Mouse (Mus musculus): ENCODE results near the gene Macc1.

The Macc1 gene

GRCm38 (mm10) chr12:119387925-119388324 lies 73.9 kb downstream of the Macc1 start:
- no peak for DNase-seq (ENCODE audit: low read depth, low spot score)

- DNase-seq (ENCODE audit: low read depth, low spot score): no peak
Observed at GRCm38 (mm10) chr12:119390192-119390684, 76.2 kb downstream of the Macc1 start.

DNA sequence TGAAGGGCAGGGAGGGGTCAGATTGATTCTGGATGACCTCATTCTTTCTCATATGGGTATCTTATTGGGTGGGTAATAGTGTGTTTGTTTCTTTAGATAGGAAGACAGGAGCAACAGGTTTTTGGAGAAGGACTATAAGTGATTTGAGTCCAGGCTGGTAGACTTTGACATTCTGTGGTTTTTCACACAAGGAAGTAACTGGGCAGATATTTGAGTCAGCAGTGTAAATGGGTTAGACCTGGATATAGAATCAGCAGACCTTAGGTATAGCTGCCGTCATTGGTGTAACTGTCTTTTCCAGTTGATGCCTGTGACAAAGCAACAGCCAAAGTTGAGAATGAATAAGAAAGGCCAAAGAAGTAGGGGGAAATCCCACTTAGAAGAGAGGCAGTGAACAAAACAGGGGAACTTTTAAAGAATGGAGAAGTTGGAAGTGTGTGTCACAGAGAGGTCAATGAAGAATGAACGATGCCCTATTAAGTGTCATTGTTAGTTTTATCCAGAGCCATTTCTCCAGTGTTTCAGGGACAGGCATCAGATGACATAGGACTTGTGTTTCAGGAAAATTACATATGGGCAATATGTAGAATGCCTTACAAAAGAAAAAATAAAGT lies 84.1 kb downstream of the Macc1 start:
- no peak for DNase-seq (ENCODE audit: low read depth, low spot score)

DNA sequence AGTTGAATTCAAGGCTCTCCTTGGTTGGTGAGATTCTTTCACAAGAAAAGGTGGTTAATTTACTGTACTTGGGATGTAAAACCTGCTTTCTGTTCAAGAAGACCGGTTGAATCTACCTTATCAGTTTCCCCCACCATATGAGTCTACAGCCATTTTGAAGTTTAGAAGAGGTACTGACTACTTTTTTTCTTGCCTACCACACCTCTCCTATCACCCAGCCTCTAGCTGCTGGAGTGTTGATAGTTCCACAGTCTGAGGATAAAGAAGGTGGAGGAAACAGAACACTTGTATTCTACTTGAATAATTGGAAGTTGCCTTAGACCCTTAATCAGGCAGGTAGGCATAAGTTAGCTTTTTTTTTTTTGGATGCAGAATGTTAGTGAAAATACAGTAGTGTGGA lies 88.2 kb downstream of the Macc1 start:
- no peak for DNase-seq (ENCODE audit: low read depth, low spot score)

- DNase-seq (ENCODE audit: low read depth, low spot score): no peak
Observed at GRCm38 (mm10) chr12:119402796-119403195, 88.7 kb downstream of the Macc1 start.

GRCm38 (mm10) chr12:119404810-119405209 lies 90.7 kb downstream of the Macc1 start:
- DNase-seq (ENCODE audit: low read depth, low spot score): no peak

DNA sequence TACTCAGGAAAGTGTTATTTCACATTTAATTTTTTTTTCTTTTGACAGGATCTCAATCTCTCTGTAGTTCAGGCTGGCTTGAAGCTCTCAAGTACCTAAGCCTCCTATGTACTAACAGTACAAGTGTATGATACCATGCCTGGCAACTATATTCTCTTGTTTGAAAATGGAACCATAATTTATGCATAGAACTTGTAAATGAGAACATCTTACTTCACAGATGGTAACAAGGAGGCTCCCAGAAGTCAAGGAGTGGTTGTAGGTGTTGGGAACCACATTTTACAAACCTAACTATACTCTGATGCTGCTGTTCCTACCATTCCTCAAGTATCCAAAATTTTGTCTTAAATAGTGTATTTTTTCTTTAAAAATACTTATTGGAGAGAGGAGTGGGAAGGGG lies 96.5 kb downstream of the Macc1 start:
- DNase-seq (ENCODE audit: low read depth, low spot score): no peak

DNA sequence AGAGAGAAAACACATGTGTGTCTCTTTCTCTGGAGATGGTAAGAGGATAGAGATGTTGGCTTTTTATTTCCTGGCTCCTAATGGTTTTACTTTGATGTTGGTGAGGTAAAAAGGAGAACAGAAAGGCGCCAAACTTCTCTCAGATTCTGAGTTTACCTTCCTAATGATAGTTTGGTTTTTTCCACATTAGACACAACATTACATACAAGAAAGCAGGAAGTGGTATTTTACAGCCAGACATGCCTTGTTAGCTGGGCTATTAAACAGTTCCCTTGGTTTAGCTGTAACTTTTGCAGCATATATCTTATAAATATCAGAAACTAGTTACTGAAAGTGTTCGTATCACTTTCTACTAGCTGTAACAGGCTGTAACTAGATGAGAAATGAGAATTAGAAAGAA lies 96.9 kb downstream of the Macc1 start:
- no peak for DNase-seq (ENCODE audit: low read depth, low spot score)

DNA sequence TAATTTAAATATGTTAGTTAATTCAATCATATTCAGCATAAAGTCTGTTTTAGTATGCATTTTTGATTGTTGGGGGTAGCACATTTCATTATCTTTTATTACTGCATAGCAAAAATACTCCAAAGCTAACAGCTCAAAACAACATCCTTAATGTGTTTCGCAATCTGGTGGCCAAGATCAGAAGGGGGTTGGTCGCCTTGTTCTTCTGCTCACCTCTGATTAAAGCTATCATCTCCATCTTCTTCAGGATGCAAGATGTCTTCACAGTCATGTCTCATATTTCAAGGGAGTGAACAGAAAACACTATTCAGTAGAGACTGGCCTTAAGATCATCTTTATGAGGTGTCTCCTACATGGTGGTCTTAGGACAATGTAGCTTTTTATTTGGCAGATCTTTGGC lies 97.9 kb downstream of the Macc1 start:
- no peak for DNase-seq (ENCODE audit: low read depth, low spot score)

DNA sequence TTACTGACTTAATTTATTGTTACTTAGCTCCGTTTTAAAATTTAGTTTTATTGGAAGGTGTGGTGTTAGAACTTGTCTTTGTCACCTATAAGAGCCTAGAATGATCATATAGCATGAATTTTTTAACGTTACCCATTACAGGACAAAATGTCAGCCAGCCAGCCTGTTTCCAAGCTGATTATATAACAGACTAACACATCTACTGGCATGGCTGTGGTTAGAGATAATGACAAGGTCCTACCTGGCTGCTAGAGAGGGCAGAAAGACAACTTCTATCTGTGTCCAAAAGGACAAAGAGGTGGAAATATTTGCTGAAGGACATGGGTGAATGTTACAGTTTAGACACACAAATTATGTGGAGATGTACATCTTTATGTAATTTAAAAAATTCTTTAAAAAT lies 101.8 kb downstream of the Macc1 start:
- DNase-seq (ENCODE audit: low read depth, low spot score): no peak

GRCm38 (mm10) chr12:119425749-119426148 lies 111.7 kb downstream of the Macc1 start:
- DNase-seq (ENCODE audit: low read depth, low spot score): no peak

- no peak for DNase-seq (ENCODE audit: low read depth, low spot score)
Observed at GRCm38 (mm10) chr12:119426182-119426886, 112.3 kb downstream of the Macc1 start.

- DNase-seq (ENCODE audit: low read depth, low spot score): no peak
Observed at GRCm38 (mm10) chr12:119426887-119427204, 112.8 kb downstream of the Macc1 start.

- no peak for DNase-seq (ENCODE audit: low read depth, low spot score)
Observed at GRCm38 (mm10) chr12:119440720-119441119, 126.7 kb downstream of the Macc1 start.

DNA sequence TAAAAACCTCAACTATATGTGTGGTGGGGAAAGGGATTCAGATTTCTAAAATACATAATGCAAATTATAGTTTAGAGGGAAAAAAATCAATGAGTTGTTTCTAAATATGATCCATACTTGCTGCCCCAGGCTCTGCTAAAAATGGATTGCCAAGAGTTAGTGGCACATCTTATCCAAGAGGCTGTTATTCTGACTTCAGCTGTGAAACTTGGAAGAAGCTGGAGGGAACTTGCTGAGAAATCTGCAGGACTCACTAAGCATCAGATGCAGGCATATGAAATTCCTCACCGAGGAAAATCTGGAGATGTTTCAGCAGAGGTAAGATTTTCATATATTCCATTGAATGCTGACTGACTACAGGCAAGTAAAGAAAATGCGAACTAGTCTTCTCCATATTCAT lies 136.0 kb downstream of the Macc1 start:
- DNase-seq (ENCODE audit: low read depth, low spot score): no peak

DNA sequence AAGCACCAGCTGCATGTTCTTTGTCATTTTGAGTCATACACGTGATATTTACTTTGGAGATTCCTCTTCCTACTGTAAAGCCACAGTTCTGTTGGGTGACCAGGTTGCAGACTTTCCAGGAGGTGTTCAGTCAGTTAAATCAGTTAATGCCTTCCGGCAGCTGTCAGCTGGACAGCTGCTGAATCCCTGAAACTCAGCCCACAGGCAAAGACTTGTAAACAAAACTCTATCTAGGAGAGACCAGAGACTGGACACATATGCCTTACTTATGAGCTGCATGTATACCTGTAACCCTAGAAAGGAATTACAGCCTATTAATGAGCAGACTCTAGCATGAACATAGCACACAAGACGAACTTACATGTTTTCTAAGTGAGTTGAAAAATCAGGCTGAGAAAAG lies 137.2 kb downstream of the Macc1 start:
- DNase-seq (ENCODE audit: low read depth, low spot score): no peak

DNA sequence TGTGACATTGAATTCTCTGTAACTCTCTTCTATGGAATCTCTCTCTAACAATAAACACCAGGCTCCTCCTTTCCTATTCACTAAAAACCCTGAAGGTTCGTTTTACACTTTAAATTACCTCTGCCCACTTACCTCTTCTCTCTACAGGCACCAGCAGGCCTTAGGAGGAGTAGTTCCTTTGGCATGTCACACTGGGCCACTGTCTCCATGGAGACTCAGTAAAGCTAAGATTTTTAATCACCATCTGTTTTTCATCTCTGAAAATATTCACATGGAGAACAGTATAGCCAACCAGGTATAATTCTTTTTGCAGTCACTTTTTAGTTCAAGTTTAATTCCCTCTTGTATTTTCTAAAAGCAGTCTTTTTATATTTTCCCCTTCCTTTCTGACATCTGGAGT lies 140.0 kb downstream of the Macc1 start:
- DNase-seq (ENCODE audit: low read depth, low spot score): no peak

GRCm38 (mm10) chr12:119464040-119464939 lies 150.2 kb downstream of the Macc1 start:
- DNase-seq (ENCODE audit: low read depth, low spot score): no peak

DNA sequence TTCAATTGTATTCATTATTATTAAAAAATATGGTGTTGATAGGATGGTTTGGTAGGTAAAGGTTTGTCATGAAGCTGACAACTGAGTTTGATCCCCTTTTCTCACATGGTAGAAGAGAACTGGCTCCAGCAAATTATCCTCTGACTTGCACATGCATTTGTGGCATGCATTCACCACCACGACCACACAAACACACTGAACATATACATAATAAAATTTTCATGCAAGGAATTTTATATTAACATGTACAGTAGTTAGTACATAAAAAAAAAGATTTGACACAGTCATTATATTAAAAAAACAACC lies 150.8 kb downstream of the Macc1 start:
- DNase-seq (ENCODE audit: low read depth, low spot score): no peak

- no peak for DNase-seq (ENCODE audit: low read depth, low spot score)
Observed at GRCm38 (mm10) chr12:119467656-119468055, 153.6 kb downstream of the Macc1 start.

DNA sequence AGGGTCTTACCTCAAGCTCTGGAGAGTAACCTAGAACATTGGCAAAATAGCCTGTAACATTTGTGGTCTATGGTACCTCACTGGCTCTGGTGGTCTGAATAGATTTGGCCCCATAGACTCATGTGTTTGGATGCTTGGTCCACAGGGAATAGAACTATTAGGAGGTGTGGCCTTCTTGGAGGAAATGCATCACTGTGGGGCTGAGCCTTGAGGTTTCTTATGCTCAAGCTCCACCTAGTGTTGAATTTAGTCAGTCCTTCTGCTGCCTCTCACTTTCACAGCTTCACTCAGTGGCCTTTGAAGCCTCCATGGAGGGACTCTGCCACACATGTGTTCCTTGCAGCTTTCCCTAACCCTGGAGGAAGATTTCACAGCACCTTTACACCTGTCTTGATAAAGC lies 156.2 kb downstream of the Macc1 start:
- no peak for DNase-seq (ENCODE audit: low read depth, low spot score)

GRCm38 (mm10) chr12:119483296-119483695 lies 169.2 kb downstream of the Macc1 start:
- no peak for DNase-seq (ENCODE audit: low read depth, low spot score)

Measured in c-Kit-negative CD71-positive TER-119-positive erythroid progenitor cells, embryonic 14.5 days (primary cell).